Mouse (Mus musculus) MEL (cell line): Measurements from ENCODE around the gene Gm7954. TPM values are rescaled to one million over a fixed set of nuclear protein-coding genes. Genes with fewer than 3 reads are reported as not detected.
"Not testable (repeated sequence)": the region's sequence is repeated elsewhere in the genome, so short reads cannot be mapped to it uniquely, and the experiment has no call there.

ENCODE experiments used
- DNase-seq: peaks from one replicate; pipeline ENCODE4 v3.0.0; 2011; ENCODE audit warnings: low read depth, low spot score
- H3K27ac ChIP-seq: 2 replicates; pipeline ENCODE4 v1.5.1; 2012; ENCODE audit warnings: low read depth, mild to moderate bottlenecking, control low read depth, low read length, moderate library complexity; ENCODE audit not compliant: control insufficient read depth
- H3K27me3 ChIP-seq, 2 experiments: fragments of 150-350 bp in 1 of 2; sonication (generic) in 1 of 2; 2 replicates each; pipeline ENCODE4 v1.6.1; 2012; ENCODE audit warnings: low read length in 2 of 2, mild to moderate bottlenecking in 2 of 2, improper control_type of control experiment in 1 of 2, moderate library complexity in 1 of 2; ENCODE audit not compliant: insufficient read depth in 2 of 2, control insufficient read depth in 1 of 2
- H3K36me3 ChIP-seq, 2 experiments: 2 replicates each; pipeline ENCODE4 v1.6.1; 2012 to 2014; ENCODE audit warnings: low read length in 2 of 2, improper control_type of control experiment in 1 of 2, inconsistent platforms in 1 of 2, mild to moderate bottlenecking in 1 of 2; ENCODE audit not compliant: insufficient read depth in 2 of 2, control insufficient read depth in 1 of 2
- H3K4me1 ChIP-seq, 2 experiments: fragments of 150-350 bp in 1 of 2; sonication (generic) in 1 of 2; 2 replicates each; pipeline ENCODE4 v1.6.1; 2012; ENCODE audit warnings: low read length in 2 of 2, improper control_type of control experiment in 1 of 2, mild to moderate bottlenecking in 1 of 2; ENCODE audit not compliant: insufficient read depth in 2 of 2, control insufficient read depth in 1 of 2
- H3K4me3 ChIP-seq, 2 experiments: fragments of 150-350 bp in 1 of 2; sonication (generic) in 1 of 2; 2 replicates each; pipeline ENCODE4 v1.5.1; 2012; ENCODE audit warnings: low read depth in 2 of 2, low read length in 2 of 2, mild to moderate bottlenecking in 2 of 2, moderate library complexity in 2 of 2, control low read depth in 1 of 2, improper control_type of control experiment in 1 of 2; ENCODE audit not compliant: control insufficient read depth in 1 of 2, insufficient read depth in 1 of 2
- H3K79me2 ChIP-seq: 2 replicates; pipeline ENCODE4 v1.6.1; 2012; ENCODE audit warnings: mild to moderate bottlenecking, low read length, moderate library complexity; ENCODE audit not compliant: control insufficient read depth, poor library complexity, insufficient read depth
- H3K9ac ChIP-seq: 2 replicates; pipeline ENCODE4 v1.6.1; 2012; ENCODE audit warnings: low read depth, mild to moderate bottlenecking, control low read depth, low read length, moderate library complexity; ENCODE audit not compliant: control insufficient read depth, poor library complexity, severe bottlenecking
- H3K9me3 ChIP-seq: fragments of 150-350 bp; sonication (generic); replicated peaks from 2 replicates; pipeline ENCODE4 v1.6.1; 2012; ENCODE audit warnings: mild to moderate bottlenecking, low read length, improper control_type of control experiment, moderate library complexity; ENCODE audit not compliant: insufficient read depth
- polyA plus RNA-seq, 2 experiments: library from polyadenylated mRNA; stranded (reverse) in 1 of 2; unstranded in 1 of 2; fragments of >175 nt in 1 of 2; fragments of >200 nt in 1 of 2; gene quantifications; 2 replicates each; pipeline versions ENCODE4 v1.2.1 to v1.2.4; 2012; ENCODE audit warnings: low replicate concordance in 2 of 2, low read depth in 1 of 2; ENCODE audit not compliant: insufficient read length in 2 of 2, insufficient read depth in 1 of 2, missing spikeins in 1 of 2
- total RNA-seq: library from RNA; depleted of rRNA; stranded (reverse); fragments of 300-350 nt; gene quantifications from 2 replicates; pipeline ENCODE4 v1.2.3, GENCODE M21; 2012; rRNA removed

Gene Gm7954
- not detected in 2 replicates for total RNA-seq
- not detected for polyA plus RNA-seq

GRCm38 (mm10) chr14:41453418-41453817, at the start of gene Gm7954:
Gene Gm7954, minus strand, starts transcription at chr14:41453518.
- H3K9me3 ChIP-seq, H3K27ac ChIP-seq, H3K9ac ChIP-seq, H3K4me1 ChIP-seq, H3K4me3 ChIP-seq, H3K79me2 ChIP-seq, DNase-seq, H3K27me3 ChIP-seq, H3K36me3 ChIP-seq: not testable (repeated sequence)

GRCm38 (mm10) chr14:41489385-41489784, 36.1 kb upstream of the Gm7954 start, which contains the start of gene Gm3486:
Gene Gm3486, minus strand, starts transcription at chr14:41489485.
- not testable (repeated sequence) for H3K4me3 ChIP-seq, H3K9me3 ChIP-seq, H3K27me3 ChIP-seq, H3K9ac ChIP-seq, H3K27ac ChIP-seq, H3K79me2 ChIP-seq, H3K4me1 ChIP-seq, DNase-seq, H3K36me3 ChIP-seq

GRCm38 (mm10) chr14:41425393-41426075, 27.8 kb downstream of the Gm7954 start:
- not testable (repeated sequence) for H3K9ac ChIP-seq, DNase-seq, H3K4me1 ChIP-seq, H3K27ac ChIP-seq, H3K36me3 ChIP-seq, H3K4me3 ChIP-seq, H3K9me3 ChIP-seq, H3K79me2 ChIP-seq, H3K27me3 ChIP-seq

- not testable (repeated sequence) for DNase-seq, H3K4me1 ChIP-seq, H3K9ac ChIP-seq, H3K4me3 ChIP-seq, H3K36me3 ChIP-seq, H3K79me2 ChIP-seq, H3K27ac ChIP-seq, H3K9me3 ChIP-seq, H3K27me3 ChIP-seq
These were observed 28.6 kb downstream of the Gm7954 start for GRCm38 (mm10) chr14:41424694-41425093.

- H3K79me2 ChIP-seq, H3K4me1 ChIP-seq, H3K4me3 ChIP-seq, H3K36me3 ChIP-seq, H3K9me3 ChIP-seq, H3K9ac ChIP-seq, DNase-seq, H3K27ac ChIP-seq, H3K27me3 ChIP-seq: not testable (repeated sequence)
These were observed 45.1 kb downstream of the Gm7954 start, which contains the start of gene Gm6482 for GRCm38 (mm10) chr14:41408181-41408580. Gene Gm6482, minus strand, starts transcription at chr14:41408281.

Other genes with a start within 250 kb of the Gm7954 start
- not detected in 2 replicates for gene Gm2832, start 174.7 kb downstream of the Gm7954 start, total RNA-seq
- gene Gm2832, start 174.7 kb downstream of the Gm7954 start, polyA plus RNA-seq: not detected
- gene Gm5798, start 104.9 kb downstream of the Gm7954 start, total RNA-seq: 0.10 and 0.12 TPM in 2 replicates
- under 1 TPM in 1 of 2 experiments, not detected in 1; 0.15 TPM for gene Gm5798, start 104.9 kb downstream of the Gm7954 start, polyA plus RNA-seq
- gene Gm7945, start 67.1 kb downstream of the Gm7954 start, total RNA-seq: not detected in 2 replicates
- gene Gm7945, start 67.1 kb downstream of the Gm7954 start, polyA plus RNA-seq: not detected
- not detected in 2 replicates for gene Gm6482, start 45.2 kb downstream of the Gm7954 start, total RNA-seq
- gene Gm6482, start 45.2 kb downstream of the Gm7954 start, polyA plus RNA-seq: not detected
- not detected in 2 replicates for gene Gm3486, start 36.0 kb upstream of the Gm7954 start, total RNA-seq
- gene Gm3486, start 36.0 kb upstream of the Gm7954 start, polyA plus RNA-seq: not detected
- gene Gm7970, start 102.1 kb upstream of the Gm7954 start, total RNA-seq: not detected in 2 replicates
- not detected for gene Gm7970, start 102.1 kb upstream of the Gm7954 start, polyA plus RNA-seq
- not detected in 2 replicates for gene 1700049E17Rik2, start 119.7 kb upstream of the Gm7954 start, total RNA-seq
- gene 1700049E17Rik2, start 119.7 kb upstream of the Gm7954 start, polyA plus RNA-seq: not detected
- gene Gm3072, start 171.1 kb upstream of the Gm7954 start, total RNA-seq: not detected in 2 replicates
- gene Gm3072, start 171.1 kb upstream of the Gm7954 start, polyA plus RNA-seq: not detected
- gene Gm3676, start 193.0 kb upstream of the Gm7954 start, total RNA-seq: not detected in 2 replicates
- not detected for gene Gm3676, start 193.0 kb upstream of the Gm7954 start, polyA plus RNA-seq
- not detected in 2 replicates for gene Gm8068, start 248.4 kb upstream of the Gm7954 start, total RNA-seq
- not detected for gene Gm8068, start 248.4 kb upstream of the Gm7954 start, polyA plus RNA-seq